In the genomic region with DNA sequence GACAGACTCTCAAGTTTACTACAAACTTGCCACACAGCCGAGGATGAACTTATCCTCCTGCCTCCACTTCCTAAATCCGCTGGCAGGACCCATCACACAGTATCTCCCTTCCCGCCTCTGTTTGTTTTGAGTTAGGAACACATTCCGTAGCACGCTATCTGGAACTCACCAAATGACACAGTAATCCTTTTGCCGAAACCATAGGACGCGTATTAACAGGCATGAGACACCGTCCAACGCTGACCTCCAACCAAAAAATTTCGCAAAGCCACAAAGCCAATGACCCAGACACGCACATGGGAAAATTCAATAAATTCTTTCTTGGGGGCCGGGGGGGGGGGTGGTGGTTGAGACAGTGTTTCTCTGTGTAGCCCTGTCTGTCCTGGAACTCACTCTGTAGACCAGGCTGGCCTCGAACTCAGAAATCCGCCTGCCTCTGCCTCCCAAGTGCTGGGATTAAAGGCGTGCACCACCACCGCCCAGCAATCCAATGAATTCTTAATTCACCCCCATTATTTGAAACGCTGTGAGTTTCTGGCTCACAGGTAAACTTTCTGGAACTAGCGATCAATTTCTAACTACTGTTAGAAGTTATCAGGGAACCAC, we compare ENCODE assay signal across 8 mouse cellular contexts. TPM values are rescaled to one million over a fixed set of nuclear protein-coding genes. Genes with fewer than 3 reads are reported as not detected.
DNase-seq lines count a peak whose midpoint lies in the region; ATAC-seq and TF ChIP-seq lines count a peak whose summit lies in the region.

No protein-coding gene starts in this region.

- H3ac ChIP-seq in myocyte (ENCODE audit: control insufficient read depth, insufficient read length) = peak overlapping the region; percentile 23

- H3K36me3 ChIP-seq in embryonic facial prominence, embryonic 12.5 days = peaks cover 16% of the 10 kb centered on the region
- H3K36me3 ChIP-seq in hindbrain, postnatal 0 days (ENCODE audit: insufficient read depth, low read length) = peaks cover 10% of the 10 kb centered on the region; the same call in 1 of the 2 replicates
- peaks cover 19% of the 10 kb centered on the region for H3K36me3 ChIP-seq in myocyte (ENCODE audit: control insufficient read depth, insufficient read depth)

- H3K9me3 ChIP-seq in embryonic facial prominence, embryonic 12.5 days = no peaks in the 10 kb centered on the region
- H3K9me3 ChIP-seq in hindbrain, postnatal 0 days (ENCODE audit: low read length) = no peaks in the 10 kb centered on the region

- H3K27me3 ChIP-seq in embryonic facial prominence, embryonic 12.5 days = no peaks in the 10 kb centered on the region
- no peaks in the 10 kb centered on the region for H3K27me3 ChIP-seq in hindbrain, postnatal 0 days (ENCODE audit: insufficient read depth, low read length)
- H3K27me3 ChIP-seq in myocyte (ENCODE audit: control insufficient read depth, insufficient read depth, insufficient read length) = no peaks in the 10 kb centered on the region

- no peak for ATAC-seq in embryonic facial prominence, embryonic 12.5 days (ENCODE audit: insufficient number of reproducible peaks, insufficient read depth, low FRiP score, low TSS enrichment)
- ATAC-seq in hindbrain, postnatal 0 days = peak; percentile 17; the same call in 1 of the 2 replicates

- H3K4me1 ChIP-seq in embryonic facial prominence, embryonic 12.5 days = peaks cover 11% of the 10 kb centered on the region
- H3K4me1 ChIP-seq in hindbrain, postnatal 0 days (ENCODE audit: insufficient read depth, low read length) = peaks cover 9% of the 10 kb centered on the region; the same call in 1 of the 2 replicates

- peaks cover 29% of the 10 kb centered on the region for H3K79me2 ChIP-seq in myocyte (ENCODE audit: control insufficient read depth, insufficient read depth)

- no peak for TF ChIP-seq CTCF in hindbrain, postnatal 0 days (IDR thresholded peaks at IDR 0.05; ENCODE audit: low read depth)

- H3K27ac ChIP-seq in embryonic facial prominence, embryonic 12.5 days = peak overlapping the region; percentile 73
- peak overlapping the region; percentile 61 for H3K27ac ChIP-seq in hindbrain, postnatal 0 days

- 56% methylated on average over 19 of the region's 19 CpGs for WGBS in embryonic facial prominence, embryonic 12.5 days
- WGBS in hindbrain, postnatal 0 days = 62% methylated on average over 19 of the region's 19 CpGs

- H3K4me2 ChIP-seq in embryonic facial prominence, embryonic 12.5 days (replicated peaks) = peak overlapping the region; percentile 53
- peak overlapping the region; percentile 93 for H3K4me2 ChIP-seq in hindbrain, postnatal 0 days (ENCODE audit: low read depth, low read length)
- H3K4me2 ChIP-seq in myocyte (ENCODE audit: low read depth) = peak overlapping the region; percentile 66

- H3K9ac ChIP-seq in embryonic facial prominence, embryonic 12.5 days = peak overlapping the region; percentile 69
- peak overlapping the region; percentile 74 for H3K9ac ChIP-seq in hindbrain, postnatal 0 days (replicated peaks; ENCODE audit: low read length)

- peak; percentile 4 to 7 for DNase-seq in layer of hippocampus, postnatal 14 days (ENCODE audit: low spot score in 2 of 2)
- DNase-seq in layer of hippocampus, adult 9-10 months (ENCODE audit: low spot score) = no peak
- DNase-seq in hindbrain, postnatal 0 days (ENCODE audit: low spot score) = no peak
- DNase-seq in frontal cortex, postnatal 36 days (ENCODE audit: low spot score in 2 of 2) = no peak
- DNase-seq in gastrocnemius, postnatal 14 days = no peak
- DNase-seq in gastrocnemius, adult 18-20 months (ENCODE audit: low spot score) = no peak

- intact Hi-C loops in gastrocnemius, postnatal 14 days (cut with DNase I; ENCODE audit: low total_unique reads) = no loop called here

- H3K4me3 ChIP-seq in embryonic facial prominence, embryonic 12.5 days = peak overlapping the region; percentile 74
- peak overlapping the region; percentile 90 for H3K4me3 ChIP-seq in hindbrain, postnatal 0 days (ENCODE audit: low read length)
- peak overlapping the region; percentile 78 for H3K4me3 ChIP-seq in myocyte

- no peak for TF ChIP-seq POLR2A in myocyte (IDR thresholded peaks at IDR 0.05; ENCODE audit: insufficient read length, low read depth)

TF ChIP-seq in myocyte, 11 proteins besides CTCF, POLR2A, EP300 and RAD21:
- no peak for TF ChIP-seq MYOD1 (IDR thresholded peaks at IDR 0.05; ENCODE audit: control insufficient read depth in 1 of 3, insufficient read length in 2 of 3, low read depth in 2 of 3)
- no peak for TF ChIP-seq REST (IDR thresholded peaks at IDR 0.05; ENCODE audit: insufficient read depth, insufficient read length)
- no peak for TF ChIP-seq MAX (IDR thresholded peaks at IDR 0.05; ENCODE audit: low read depth)
- no peak for TF ChIP-seq USF1 (IDR thresholded peaks at IDR 0.05; ENCODE audit: low read depth)
- no peak for TF ChIP-seq TCF12 (IDR thresholded peaks at IDR 0.05; ENCODE audit: insufficient read depth, poor library complexity, severe bottlenecking)
- TF ChIP-seq MYOG (IDR thresholded peaks at IDR 0.05; ENCODE audit: control insufficient read depth in 1 of 3, insufficient read depth in 1 of 3, insufficient read length in 2 of 3, low read depth in 2 of 3) = no peak
- TF ChIP-seq SRF (IDR thresholded peaks at IDR 0.05; ENCODE audit: control insufficient read depth, insufficient read length, low read depth) = no peak
- TF ChIP-seq E2F4 (IDR thresholded peaks at IDR 0.05; ENCODE audit: insufficient read depth) = no peak
TF ChIP-seq in myocyte: peak in this region for 0.

RNA-seq across cellular contexts. Expression of a gene that starts 0.6 kb away (rescaled TPM):
- total RNA-seq in layer of hippocampus, postnatal 14 days (2021) = 10 to 100 TPM; 19.0 to 23.4 TPM
- polyA plus RNA-seq in embryonic facial prominence, embryonic 12.5 days (2016; fragmentation: Nextera tagmentation; extraction: Ambion mirVana) = 26.0 and 26.8 TPM in 2 replicates
- 40.5 and 42.0 TPM in 2 replicates for total RNA-seq in hindbrain, postnatal 0 days (2014; rRNA removed)
- 6.0 and 6.3 TPM in 2 replicates for polyA plus RNA-seq in hindbrain, postnatal 0 days (2015; fragmentation: Nextera tagmentation; extraction: Ambion mirVana)
- 9.7 TPM for polyA plus RNA-seq in myocyte (2012; fragmentation: generic; extraction: Trizol)
- total RNA-seq in gastrocnemius, postnatal 14 days (2021) = 1 to 10 TPM; 7.9 to 8.9 TPM
- total RNA-seq in gastrocnemius, adult 18-20 months (2021) = 1 to 10 TPM; 7.0 to 8.7 TPM

RNA-seq across cellular contexts. Expression of a gene that starts 9.5 kb away (rescaled TPM):
- 10 to 100 TPM; 33.3 to 35.1 TPM for total RNA-seq in layer of hippocampus, postnatal 14 days (2021)
- polyA plus RNA-seq in embryonic facial prominence, embryonic 12.5 days (2016; fragmentation: Nextera tagmentation; extraction: Ambion mirVana) = 64.1 and 69.4 TPM in 2 replicates
- 45.5 and 51.0 TPM in 2 replicates for total RNA-seq in hindbrain, postnatal 0 days (2014; rRNA removed)
- 64.3 and 69.9 TPM in 2 replicates for polyA plus RNA-seq in hindbrain, postnatal 0 days (2015; fragmentation: Nextera tagmentation; extraction: Ambion mirVana)
- polyA plus RNA-seq in myocyte (2012; fragmentation: generic; extraction: Trizol) = 50.5 TPM
- total RNA-seq in gastrocnemius, postnatal 14 days (2021) = 10 to 100 TPM; 24.5 to 25.7 TPM
- total RNA-seq in gastrocnemius, adult 18-20 months (2021) = 10 to 100 TPM; 18.5 to 20.3 TPM

Comparison
In these comparisons a context has a peak if more than half of its experiments do, and no peak if none do; other contexts are left out.
1. DNase-seq: peak in layer of hippocampus, postnatal 14 days (2 of 2); none in layer of hippocampus, adult 9-10 months (single experiment), hindbrain, postnatal 0 days (single experiment), frontal cortex, postnatal 36 days (0 of 2), gastrocnemius, postnatal 14 days (single experiment) and gastrocnemius, adult 18-20 months (single experiment).
2. Peak in every context shown above with its lines, with median percentiles within 50 percentile points of each other: H3K4me2 ChIP-seq and H3K4me3 ChIP-seq.